Mouse (Mus musculus): ENCODE measurements at regions not wholly inside any gene's neighbourhood (a gene's known extent, or its start where the extent isn't known, plus 50 kb on each side); places are given as distances from the start of the nearest gene placed in this dataset.

GRCm38 (mm10) chr12:57809961-57810360 lies 246.0 kb downstream of the Ttc6 start:
- no peaks in the 10 kb centered on the region for H3K36me3 ChIP-seq (ENCODE audit: control insufficient read depth, insufficient read depth, low read length)
- H3K27me3 ChIP-seq (ENCODE audit: control insufficient read depth, insufficient read depth, low read length), result no peaks in the 10 kb centered on the region
- 77% methylated on average over 2 of the region's 2 CpGs for WGBS
- no peak overlapping the region for H3K4me3 ChIP-seq (ENCODE audit: insufficient read depth, low read depth, low read length)
- no peaks in the 10 kb centered on the region for H3K4me1 ChIP-seq (ENCODE audit: control insufficient read depth, insufficient read depth, low read length)
- DNase-seq (ENCODE audit: extremely low read depth, low read depth, low spot score), result no peak
- no peak overlapping the region for H3K27ac ChIP-seq (replicated peaks; ENCODE audit: insufficient read depth, low read depth, low read length)
- no peak overlapping the region for H3K9ac ChIP-seq (ENCODE audit: low read depth, low read length)
- no peaks in the 10 kb centered on the region for H3K79me2 ChIP-seq (ENCODE audit: control insufficient read depth, insufficient read depth, low read length)
- no peak for TF ChIP-seq CTCF (IDR thresholded peaks at IDR 0.05; ENCODE audit: low read depth, low read length)
- TF ChIP-seq POLR2A (IDR thresholded peaks at IDR 0.05; ENCODE audit: extremely low read depth, insufficient read depth, low read length), result no peak

- no peak overlapping the region for H3K9ac ChIP-seq (ENCODE audit: low read depth, low read length)
- no peaks in the 10 kb centered on the region for H3K4me1 ChIP-seq (ENCODE audit: control insufficient read depth, insufficient read depth, low read length)
- H3K27me3 ChIP-seq (ENCODE audit: control insufficient read depth, insufficient read depth, low read length), result no peaks in the 10 kb centered on the region
- TF ChIP-seq POLR2A (IDR thresholded peaks at IDR 0.05; ENCODE audit: extremely low read depth, insufficient read depth, low read length), result no peak
- TF ChIP-seq CTCF (IDR thresholded peaks at IDR 0.05; ENCODE audit: low read depth, low read length), result no peak
- no peak overlapping the region for H3K4me3 ChIP-seq (ENCODE audit: insufficient read depth, low read depth, low read length)
- no peak for DNase-seq (ENCODE audit: extremely low read depth, low read depth, low spot score)
- H3K27ac ChIP-seq (replicated peaks; ENCODE audit: insufficient read depth, low read depth, low read length), result no peak overlapping the region
- H3K36me3 ChIP-seq (ENCODE audit: control insufficient read depth, insufficient read depth, low read length), result no peaks in the 10 kb centered on the region
- WGBS, result 67% methylated on average over 6 of the region's 6 CpGs
- no peaks in the 10 kb centered on the region for H3K79me2 ChIP-seq (ENCODE audit: control insufficient read depth, insufficient read depth, low read length)
These were observed 259.9 kb downstream of the Ttc6 start for GRCm38 (mm10) chr12:57823809-57824208.

GRCm38 (mm10) chr12:57825754-57826153 lies 261.8 kb downstream of the Ttc6 start:
- DNase-seq (ENCODE audit: extremely low read depth, low read depth, low spot score), result peak; percentile 70
- Histone ChIP-seq H3K4me1 (ENCODE audit: control insufficient read depth, insufficient read depth, low read length) (no peaks in the 10 kb centered on the region), H3K27ac (replicated peaks; ENCODE audit: insufficient read depth, low read depth, low read length) (no peak overlapping the region), H3K9ac (ENCODE audit: low read depth, low read length) (no peak overlapping the region), H3K79me2 (ENCODE audit: control insufficient read depth, insufficient read depth, low read length) (no peaks in the 10 kb centered on the region), H3K4me3 (ENCODE audit: insufficient read depth, low read depth, low read length) (no peak overlapping the region), H3K27me3 (ENCODE audit: control insufficient read depth, insufficient read depth, low read length) (no peaks in the 10 kb centered on the region), H3K36me3 (ENCODE audit: control insufficient read depth, insufficient read depth, low read length) (no peaks in the 10 kb centered on the region)
- 7% methylated on average over 3 of the region's 3 CpGs for WGBS
- TF ChIP-seq POLR2A (IDR thresholded peaks at IDR 0.05; ENCODE audit: extremely low read depth, insufficient read depth, low read length) (no peak), CTCF (IDR thresholded peaks at IDR 0.05; ENCODE audit: low read depth, low read length) (peak; percentile 35; the same call in 1 of the 2 replicates)

GRCm38 (mm10) chr12:57842813-57843212 lies 278.9 kb downstream of the Ttc6 start:
- Histone ChIP-seq H3K4me3 (ENCODE audit: insufficient read depth, low read depth, low read length) (no peak overlapping the region), H3K36me3 (ENCODE audit: control insufficient read depth, insufficient read depth, low read length) (no peaks in the 10 kb centered on the region), H3K79me2 (ENCODE audit: control insufficient read depth, insufficient read depth, low read length) (no peaks in the 10 kb centered on the region), H3K27ac (replicated peaks; ENCODE audit: insufficient read depth, low read depth, low read length) (no peak overlapping the region), H3K4me1 (ENCODE audit: control insufficient read depth, insufficient read depth, low read length) (no peaks in the 10 kb centered on the region), H3K27me3 (ENCODE audit: control insufficient read depth, insufficient read depth, low read length) (no peaks in the 10 kb centered on the region), H3K9ac (ENCODE audit: low read depth, low read length) (no peak overlapping the region)
- WGBS, result 51% methylated on average over 4 of the region's 4 CpGs
- DNase-seq (ENCODE audit: extremely low read depth, low read depth, low spot score), result peak; percentile 52
- TF ChIP-seq POLR2A (IDR thresholded peaks at IDR 0.05; ENCODE audit: extremely low read depth, insufficient read depth, low read length), result no peak
- TF ChIP-seq CTCF (IDR thresholded peaks at IDR 0.05; ENCODE audit: low read depth, low read length), result no peak

- TF ChIP-seq POLR2A (IDR thresholded peaks at IDR 0.05; ENCODE audit: extremely low read depth, insufficient read depth, low read length), result no peak
- TF ChIP-seq CTCF (IDR thresholded peaks at IDR 0.05; ENCODE audit: low read depth, low read length), result no peak
- Histone ChIP-seq H3K27me3 (ENCODE audit: control insufficient read depth, insufficient read depth, low read length) (no peaks in the 10 kb centered on the region), H3K9ac (ENCODE audit: low read depth, low read length) (no peak overlapping the region), H3K4me1 (ENCODE audit: control insufficient read depth, insufficient read depth, low read length) (peaks cover 2% of the 10 kb centered on the region), H3K79me2 (ENCODE audit: control insufficient read depth, insufficient read depth, low read length) (no peaks in the 10 kb centered on the region), H3K27ac (replicated peaks; ENCODE audit: insufficient read depth, low read depth, low read length) (peak overlapping the region; percentile 67; the same call in 1 of the 2 replicates), H3K4me3 (ENCODE audit: insufficient read depth, low read depth, low read length) (no peak overlapping the region), H3K36me3 (ENCODE audit: control insufficient read depth, insufficient read depth, low read length) (no peaks in the 10 kb centered on the region)
- peak; percentile 93 for DNase-seq (ENCODE audit: extremely low read depth, low read depth, low spot score)
- 23% methylated on average over 2 of the region's 2 CpGs for WGBS
These were observed 307.1 kb downstream of the Ttc6 start for GRCm38 (mm10) chr12:57871028-57871427.

GRCm38 (mm10) chr12:57890783-57891478 lies 320.6 kb upstream of the Sstr1 start:
- H3K4me3 ChIP-seq (ENCODE audit: insufficient read depth, low read depth, low read length), result no peak overlapping the region
- peaks cover 1% of the 10 kb centered on the region; the same call in 1 of the 2 replicates for H3K4me1 ChIP-seq (ENCODE audit: control insufficient read depth, insufficient read depth, low read length)
- H3K36me3 ChIP-seq (ENCODE audit: control insufficient read depth, insufficient read depth, low read length), result no peaks in the 10 kb centered on the region
- no peaks in the 10 kb centered on the region for H3K27me3 ChIP-seq (ENCODE audit: control insufficient read depth, insufficient read depth, low read length)
- WGBS, result 57% methylated on average over 4 of the region's 4 CpGs
- H3K9ac ChIP-seq (ENCODE audit: low read depth, low read length), result no peak overlapping the region
- DNase-seq (ENCODE audit: extremely low read depth, low read depth, low spot score), result peak; percentile 51
- no peak for TF ChIP-seq CTCF (IDR thresholded peaks at IDR 0.05; ENCODE audit: low read depth, low read length)
- no peak for TF ChIP-seq POLR2A (IDR thresholded peaks at IDR 0.05; ENCODE audit: extremely low read depth, insufficient read depth, low read length)
- no peak overlapping the region for H3K27ac ChIP-seq (replicated peaks; ENCODE audit: insufficient read depth, low read depth, low read length)
- H3K79me2 ChIP-seq (ENCODE audit: control insufficient read depth, insufficient read depth, low read length), result no peaks in the 10 kb centered on the region

Data from liver, adult 2 months (tissue).